Mouse (Mus musculus) fat pad, adult 2 months (tissue): ENCODE data around the gene Nufip1.
"Not testable (repeated sequence)": the region's sequence is repeated elsewhere in the genome, so short reads cannot be mapped to it uniquely, and the experiment has no call there.

Experiments used
- DNase-seq: peaks from one replicate; pipeline ENCODE4 v3.0.0-alpha.2; 2011; ENCODE audit warnings: low read depth, low spot score; ENCODE audit errors: extremely low read depth

Gene Nufip1

DNA sequence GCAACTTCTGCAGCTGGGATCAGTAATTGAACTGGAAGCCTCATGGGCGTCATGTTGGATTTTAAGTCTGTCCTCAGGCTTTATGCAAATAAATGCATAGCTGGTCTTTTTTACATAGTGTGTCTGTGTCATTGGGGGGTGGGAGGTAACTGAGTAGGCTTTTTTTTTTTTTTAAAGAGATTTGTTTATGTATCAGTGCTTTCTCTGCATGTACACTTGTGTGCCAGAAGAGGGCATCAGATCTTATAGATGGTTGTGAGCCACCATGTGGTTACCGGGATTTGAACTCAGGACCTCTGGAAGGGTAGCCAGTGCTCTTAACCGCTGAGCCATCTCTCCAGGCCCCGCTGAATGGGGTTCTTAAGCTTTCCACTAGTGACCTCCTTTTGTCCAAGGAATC, 24.3 kb downstream of the Nufip1 start:
- DNase-seq = no peak

DNA sequence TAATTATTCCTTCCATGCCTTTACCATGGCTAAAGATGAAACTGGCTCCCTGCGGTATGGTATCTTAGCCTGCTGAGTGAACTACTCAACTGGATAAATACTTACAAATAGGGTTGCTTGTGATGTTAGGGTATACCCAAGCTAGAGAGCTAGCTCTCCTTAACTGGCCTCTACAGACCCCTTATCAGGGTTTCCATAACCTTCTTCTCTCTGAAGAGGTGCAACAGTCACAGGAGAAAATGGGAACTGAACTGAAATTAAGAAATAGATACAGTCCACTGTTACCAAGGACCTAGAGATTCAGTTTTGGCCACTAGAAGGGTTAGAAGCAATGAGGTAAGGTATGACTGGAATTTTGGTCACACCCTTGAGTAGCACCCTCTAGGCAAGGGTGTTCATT, 34.6 kb downstream of the Nufip1 start:
- no peak for DNase-seq

DNA sequence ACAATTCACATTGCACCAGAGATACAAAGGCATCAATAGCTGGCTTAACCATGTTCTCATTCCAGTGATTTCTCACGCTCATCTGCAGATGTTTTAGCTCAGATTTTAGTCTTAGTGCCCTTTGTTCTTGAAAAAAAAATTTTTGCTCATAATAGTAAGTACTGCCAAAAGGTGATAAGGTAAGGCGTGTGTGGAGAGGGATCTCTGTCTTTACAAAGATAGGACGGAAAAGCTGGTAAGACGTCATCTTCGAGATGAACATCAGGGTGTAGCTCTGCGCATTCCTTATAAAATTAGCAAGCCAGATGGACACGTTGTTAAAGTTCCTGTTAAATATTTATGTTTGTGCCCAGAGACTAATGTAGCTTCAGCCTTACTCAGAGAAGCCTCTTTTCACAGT, 35.2 kb downstream of the Nufip1 start:
- DNase-seq = no peak

DNA sequence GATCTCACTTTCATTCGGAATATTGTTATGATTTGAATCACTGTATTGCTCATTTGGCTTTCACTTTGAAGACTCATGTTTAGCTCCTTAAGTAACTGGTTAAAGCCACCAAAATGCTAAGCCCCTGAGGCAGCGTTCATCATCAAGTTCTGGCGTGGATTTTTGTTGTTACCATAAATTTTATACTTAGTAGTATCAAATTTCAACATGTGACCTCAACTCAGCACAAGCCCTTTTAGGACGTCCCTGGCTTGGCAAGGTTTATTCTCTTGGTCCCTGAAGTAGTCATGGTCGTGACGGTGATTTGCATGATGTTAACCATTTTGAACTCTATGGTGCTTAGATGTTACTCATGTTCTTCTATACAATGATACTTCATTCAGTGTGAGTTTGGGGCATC, 36.4 kb downstream of the Nufip1 start:
- DNase-seq = no peak

DNA sequence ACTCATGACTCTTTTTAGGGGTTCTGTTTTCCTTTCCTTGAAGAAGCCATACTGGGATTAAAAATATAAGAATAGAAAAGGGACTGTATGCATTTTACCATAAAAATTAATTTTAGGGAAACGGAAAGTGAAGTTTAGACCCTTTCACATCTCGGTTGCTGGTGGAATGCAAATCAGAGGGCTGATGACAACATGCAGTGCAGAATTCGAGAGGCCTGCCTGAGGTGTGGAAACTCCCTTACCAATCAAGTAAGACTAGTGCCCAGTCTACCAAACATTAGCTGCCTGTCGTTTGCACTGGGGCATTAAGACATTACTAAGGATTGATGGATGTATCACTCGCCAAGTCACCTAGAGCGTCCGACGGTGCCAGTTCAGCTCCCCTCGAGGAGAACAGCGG, 37.6 kb downstream of the Nufip1 start:
- DNase-seq = no peak

DNA sequence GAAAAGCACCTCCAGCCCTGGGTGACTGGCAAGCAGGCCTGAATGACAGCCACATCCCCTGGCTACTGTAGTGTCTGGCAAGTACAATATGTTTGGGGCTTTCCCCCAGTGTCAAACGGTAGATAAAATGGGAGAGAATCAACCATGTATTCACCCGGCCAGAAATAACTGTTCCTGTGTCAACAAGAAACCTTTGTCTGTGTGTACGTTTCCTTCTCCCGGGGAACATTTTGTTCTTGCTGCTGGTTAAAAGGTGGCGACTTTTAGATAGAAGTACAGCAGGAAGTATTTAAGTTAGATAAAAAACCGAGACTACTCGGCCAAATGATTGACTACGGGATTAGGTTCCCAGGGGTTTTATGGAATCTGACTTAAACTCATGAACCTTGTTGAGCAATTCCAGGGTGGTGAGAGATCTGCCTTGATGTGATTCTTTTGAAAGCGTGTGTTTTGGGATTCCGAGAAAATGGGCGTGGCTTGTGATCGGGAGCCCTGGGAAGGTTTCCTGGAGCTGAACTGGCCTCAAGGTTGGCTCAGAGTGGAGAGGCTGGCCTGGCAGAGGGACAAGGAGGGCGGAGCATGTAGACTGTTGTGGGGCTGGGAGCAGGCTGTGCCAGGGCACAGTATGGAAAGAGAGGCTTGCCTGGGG, 39.0 kb downstream of the Nufip1 start:
- DNase-seq = peak; percentile 90

DNA sequence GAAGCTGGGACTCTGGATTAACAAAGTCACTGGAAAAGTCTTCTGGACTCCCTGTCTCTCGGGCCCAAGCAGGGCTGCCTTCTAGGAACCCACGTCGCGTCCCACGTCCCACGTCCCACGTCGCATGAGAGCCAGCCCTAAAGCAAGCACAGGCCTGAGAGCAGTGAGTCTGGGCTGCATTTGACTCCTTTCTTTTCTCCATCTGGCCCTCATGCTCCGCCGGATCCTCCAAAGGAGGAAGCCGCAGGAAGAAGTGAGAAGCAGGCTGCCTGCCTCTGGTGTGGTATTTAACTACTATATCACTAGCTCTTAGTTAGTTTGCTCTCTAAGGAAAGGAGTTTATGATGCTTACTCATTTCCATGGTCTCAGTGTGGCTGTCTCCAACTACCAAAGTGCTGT, 39.8 kb downstream of the Nufip1 start:
- DNase-seq = no peak

DNA sequence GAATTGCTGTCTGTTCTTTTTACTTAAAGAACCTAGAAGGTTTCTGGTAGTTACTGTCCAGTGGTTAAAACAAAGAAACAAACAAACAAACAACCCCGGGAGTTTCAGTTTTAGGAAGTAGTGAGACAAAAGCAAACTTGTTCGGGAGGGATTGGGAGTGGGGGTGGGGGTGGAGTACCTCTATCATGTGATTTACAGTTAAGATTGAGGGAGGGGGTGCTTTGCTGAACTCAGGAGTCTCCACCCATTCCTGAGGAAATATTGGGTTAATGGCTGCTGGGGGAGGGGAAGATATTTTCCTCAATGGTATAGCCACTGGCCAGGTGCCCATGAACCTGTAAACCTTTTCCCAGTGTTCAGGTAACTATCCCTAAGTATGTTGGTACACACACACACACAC, 40.3 kb downstream of the Nufip1 start:
- no peak for DNase-seq

DNA sequence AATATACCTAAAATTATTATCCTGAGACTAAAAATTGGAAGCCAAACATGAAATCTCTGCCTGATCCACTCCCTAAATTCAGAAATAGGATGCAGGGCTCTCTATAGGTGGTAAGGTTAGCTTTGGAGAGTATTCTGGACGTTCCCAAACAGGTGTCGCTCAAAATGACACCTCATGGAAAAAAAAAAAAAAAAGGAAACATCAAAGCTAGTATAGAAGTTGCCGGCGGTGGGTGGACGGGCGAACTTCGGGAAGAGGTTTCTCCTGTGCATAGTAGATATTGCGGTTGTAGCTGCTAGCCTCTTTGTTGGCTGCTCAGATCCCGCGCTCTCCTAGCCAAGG, 41.1 kb downstream of the Nufip1 start:
- no peak for DNase-seq

DNA sequence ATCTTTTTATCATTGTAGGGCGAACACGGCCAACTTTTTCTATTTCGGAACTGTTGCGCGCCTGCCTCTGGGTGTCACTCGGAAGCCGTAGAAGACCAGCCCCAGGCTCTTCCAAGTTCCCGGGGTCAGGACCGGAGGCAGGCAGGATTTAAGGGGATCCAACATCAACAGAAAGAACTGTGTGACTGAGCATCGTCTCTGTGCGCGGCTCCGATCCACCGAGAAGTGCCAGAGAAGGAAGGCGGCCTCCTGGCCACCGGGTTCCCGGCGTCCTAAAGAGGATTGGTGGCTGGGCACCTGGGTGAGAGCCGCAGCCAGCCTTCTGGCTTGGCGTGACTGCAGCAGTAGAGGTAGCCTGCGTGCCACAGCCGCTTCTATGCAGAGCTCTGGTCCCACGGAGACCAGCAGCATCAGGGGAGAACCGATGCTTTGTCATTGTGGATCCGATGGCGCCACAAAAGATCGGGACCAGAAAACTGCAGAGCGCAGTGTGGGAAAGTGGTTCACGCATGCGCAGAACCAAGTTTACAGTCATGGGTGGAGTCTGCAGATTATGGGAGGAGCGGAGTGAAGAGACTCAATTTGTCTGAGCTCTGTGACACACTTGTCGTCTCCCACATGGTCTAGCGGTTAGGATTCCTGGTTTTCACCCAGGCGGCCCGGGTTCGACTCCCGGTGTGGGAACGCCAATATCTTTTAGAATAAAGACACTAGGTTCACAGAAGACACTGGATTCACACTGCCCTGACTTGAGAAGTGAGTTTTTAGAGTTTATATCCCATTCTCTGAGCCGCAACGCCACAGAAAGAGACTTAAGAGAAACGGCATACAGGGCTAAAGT, 41.7 kb downstream of the Nufip1 start:
- peak; percentile 55 for DNase-seq

DNA sequence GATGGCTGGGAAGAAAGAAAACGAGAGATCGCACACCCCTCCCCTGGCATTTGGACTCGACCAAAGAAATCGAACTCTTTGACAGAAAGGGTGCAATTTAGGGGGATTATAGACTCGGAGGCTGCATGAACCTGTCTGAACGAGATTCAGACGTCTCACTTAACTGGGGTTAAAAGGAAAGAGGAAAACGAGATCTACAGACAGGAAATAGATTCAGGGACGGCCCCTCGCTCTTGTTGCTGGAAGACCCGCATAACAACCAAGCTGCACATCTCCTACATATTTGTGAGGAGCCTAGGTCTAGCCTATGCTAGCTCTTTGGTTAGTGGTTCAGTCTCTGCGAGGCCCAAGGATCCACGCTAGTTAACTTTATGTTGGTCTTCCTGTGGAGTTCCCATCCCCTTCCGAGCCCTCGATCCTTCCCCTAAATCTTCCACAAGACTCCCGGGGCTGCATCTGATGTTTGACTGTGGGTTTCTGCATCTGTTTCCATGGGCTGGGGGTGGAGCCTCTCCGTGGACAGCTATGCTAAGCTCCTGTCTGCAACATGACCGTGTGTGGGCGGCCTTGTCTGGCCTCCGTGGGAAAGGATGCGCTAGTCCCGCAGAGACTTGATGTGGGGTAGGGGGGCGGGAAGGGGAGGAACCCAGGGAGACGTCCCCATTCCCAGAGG, 42.4 kb downstream of the Nufip1 start:
- no peak for DNase-seq

DNA sequence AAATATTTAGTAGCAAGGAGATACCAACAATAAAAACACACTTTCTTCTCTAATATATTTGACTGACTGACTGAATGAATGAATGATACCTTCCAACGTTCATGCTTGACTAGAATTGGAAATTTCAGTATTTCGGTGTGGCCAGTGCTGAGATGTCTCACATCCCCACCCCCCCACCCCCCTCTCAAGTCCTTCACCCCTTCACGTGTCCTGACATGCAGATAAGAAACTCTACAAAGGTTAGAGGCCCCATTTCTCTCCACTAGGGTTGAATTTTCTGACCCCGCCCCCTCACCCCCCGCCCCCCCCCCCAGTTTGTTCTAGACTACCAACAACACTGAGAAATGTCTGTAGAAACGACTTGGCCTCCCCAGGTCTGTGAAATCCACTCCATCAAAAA, 43.1 kb downstream of the Nufip1 start:
- DNase-seq = no peak

DNA sequence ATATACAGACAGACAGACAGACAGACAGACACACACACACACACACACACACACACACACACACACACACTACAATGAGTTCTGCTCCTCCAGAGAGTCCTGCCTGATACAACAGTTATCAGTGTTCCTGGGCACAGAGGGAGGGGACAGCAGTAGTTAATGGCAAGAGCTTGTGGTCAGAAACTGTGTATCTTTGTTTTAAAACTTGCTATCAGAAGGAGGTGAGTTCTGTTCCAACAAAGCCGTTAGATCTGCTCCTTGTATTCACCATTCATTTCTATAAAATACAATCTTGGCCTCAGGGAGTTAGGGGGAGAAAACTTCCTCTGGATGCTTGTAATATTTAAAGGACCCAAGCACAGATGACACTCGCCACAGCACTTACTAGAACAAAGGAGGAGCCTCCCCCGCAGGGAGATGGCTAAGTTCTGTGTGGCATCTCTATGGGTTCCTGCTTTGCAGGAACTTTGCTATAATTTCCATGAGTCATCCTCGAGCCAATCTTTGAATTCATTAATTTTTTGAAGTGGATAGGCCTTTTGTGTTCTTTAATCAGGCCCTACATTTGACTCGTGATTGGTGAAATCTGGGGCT, 47.6 kb downstream of the Nufip1 start:
- no peak for DNase-seq

DNA sequence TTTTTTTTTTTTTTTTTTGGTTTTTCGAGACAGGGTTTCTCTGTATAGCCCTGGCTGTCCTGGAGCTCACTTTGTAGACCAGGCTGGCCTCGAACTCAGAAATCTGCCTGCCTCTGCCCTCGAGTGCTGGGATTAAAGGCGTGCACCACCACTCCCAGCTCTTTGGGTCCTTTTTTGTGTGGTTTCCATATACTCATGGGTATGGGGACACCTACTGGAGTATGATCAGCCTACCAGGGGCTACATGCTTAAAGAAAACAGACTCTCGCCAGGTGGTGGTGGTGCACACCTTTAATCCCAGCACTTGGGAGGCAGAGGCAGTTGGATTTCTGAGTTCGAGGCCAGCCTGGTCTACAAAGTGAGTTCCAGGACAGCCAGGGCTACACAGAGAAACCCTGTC, 49.9 kb downstream of the Nufip1 start:
- DNase-seq = not testable (repeated sequence)

DNA sequence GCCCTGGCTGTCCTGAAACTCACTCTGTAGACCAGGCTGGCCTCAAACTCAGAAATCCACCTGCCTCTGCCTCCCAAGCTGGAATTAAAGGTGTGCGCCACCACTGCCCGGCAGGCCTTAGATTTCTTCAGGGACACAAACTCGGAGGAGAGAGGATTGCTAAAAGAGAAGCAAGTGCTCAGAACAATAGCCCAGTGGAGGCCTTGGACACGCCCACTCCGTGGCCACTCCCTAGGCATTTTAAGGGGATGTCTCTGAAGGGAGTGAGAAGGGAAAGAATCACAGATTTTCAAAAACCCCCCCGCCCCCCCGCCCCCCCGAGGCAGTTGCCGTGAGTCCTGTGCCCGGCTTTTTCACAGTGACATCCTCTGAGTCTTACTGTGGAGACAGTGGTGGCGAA, 53.5 kb downstream of the Nufip1 start:
- DNase-seq = no peak

DNA sequence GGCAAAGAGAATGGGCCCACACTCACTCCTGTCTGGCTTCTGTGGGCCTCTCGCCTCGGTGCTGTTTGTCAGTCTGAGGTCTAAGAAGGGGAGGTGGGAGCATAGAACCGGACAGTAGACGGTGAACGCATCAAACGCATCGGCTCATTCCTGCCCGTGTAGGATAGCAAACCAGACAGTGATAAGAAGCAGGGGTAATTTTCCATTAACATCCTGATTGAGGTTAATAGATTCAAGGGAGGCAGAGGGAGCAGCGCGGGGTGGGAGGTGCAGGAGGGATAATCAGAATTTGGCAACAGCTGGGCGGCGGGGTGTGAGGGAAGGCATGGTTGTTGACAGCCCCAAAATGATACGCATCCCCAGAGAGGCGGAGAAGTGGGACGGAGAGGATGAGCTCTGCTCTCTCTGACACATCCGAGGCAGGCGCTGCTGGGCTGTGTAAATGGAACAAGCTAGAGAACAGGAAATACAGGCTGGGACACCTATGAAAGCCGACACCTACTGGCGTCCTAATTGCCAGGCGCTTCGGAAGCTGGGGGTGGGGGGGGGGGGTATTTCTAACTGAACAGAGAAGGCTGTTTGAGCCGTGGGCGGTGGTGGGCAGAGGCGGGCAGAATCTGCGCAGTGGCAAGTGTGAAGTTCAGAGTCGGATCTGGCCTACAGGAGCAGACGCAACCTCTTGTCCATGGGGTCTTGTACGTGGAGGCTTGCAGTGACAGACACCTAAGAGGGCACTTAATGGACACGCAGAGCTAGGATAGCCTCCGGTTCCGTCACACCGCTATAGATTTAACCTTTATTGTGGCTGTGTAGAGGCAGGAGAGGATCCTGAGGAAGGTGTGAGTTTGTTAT, 54.4 kb downstream of the Nufip1 start:
- no peak for DNase-seq

DNA sequence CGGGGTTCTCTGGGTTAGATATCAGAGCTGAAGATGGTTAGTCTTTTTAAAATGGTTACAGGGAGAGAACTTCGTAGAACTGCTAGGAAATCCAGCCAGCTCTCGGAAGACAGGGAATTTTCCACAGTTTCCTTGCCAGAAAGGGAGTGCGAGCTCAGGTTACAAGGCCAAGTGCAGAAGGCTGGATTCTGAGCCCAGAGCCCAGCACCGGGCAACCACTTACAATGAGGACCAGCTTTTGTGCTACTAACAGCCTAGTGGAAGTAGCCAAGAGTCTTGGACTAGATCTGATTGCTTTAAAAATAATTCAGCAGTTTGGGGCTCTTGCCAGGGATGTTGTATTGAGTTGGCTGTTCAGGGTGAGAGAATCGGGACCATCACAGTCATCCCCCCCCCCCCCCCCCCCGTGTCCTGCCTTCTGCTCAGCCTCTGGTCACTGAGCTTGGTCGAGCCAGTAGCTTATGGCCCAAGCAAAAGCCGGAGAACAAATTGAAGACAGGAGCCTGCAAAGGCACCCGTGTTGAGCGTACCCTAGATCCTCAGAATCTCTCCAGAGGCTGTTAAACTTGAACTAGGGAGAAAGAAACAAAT, 59.3 kb downstream of the Nufip1 start:
- DNase-seq = no peak

DNA sequence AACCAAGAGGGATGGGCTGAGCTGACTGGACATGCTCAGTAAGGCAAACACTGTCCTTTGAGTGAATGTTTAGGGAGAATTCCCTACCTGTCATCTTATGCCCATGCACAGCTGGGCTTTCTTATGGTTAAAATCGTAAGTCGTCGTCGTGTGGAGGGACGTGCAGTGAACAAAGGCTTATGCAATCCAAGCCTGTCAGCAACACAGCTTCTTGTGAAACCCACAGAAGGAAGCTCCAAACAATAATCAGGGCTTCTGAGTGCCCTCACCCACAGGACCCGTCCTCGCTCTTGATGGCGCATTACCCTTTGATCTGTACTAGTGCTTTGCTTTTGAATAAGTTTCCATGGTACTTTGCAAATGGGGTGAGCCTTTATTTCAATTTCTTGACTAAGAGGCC, 60.6 kb downstream of the Nufip1 start:
- no peak for DNase-seq

DNA sequence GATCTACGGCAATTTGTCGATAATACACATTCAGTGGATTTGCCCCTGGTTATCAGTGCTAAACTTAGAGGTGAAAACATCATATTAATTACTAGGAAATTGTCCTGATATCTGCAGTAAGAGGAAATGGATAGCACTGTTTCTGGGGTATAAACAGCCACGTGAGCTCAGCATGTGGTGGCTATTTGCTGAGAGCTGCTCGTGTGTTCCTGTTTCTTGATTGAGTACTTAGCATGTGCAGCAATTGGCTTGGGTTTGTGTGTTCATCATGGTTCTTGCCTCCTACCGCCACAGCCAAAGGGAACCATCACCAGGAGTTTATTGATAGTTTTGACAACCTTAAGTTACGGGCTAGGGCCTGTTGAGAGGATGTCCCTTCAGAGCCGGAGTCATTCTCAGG, 63.6 kb downstream of the Nufip1 start:
- DNase-seq = no peak

DNA sequence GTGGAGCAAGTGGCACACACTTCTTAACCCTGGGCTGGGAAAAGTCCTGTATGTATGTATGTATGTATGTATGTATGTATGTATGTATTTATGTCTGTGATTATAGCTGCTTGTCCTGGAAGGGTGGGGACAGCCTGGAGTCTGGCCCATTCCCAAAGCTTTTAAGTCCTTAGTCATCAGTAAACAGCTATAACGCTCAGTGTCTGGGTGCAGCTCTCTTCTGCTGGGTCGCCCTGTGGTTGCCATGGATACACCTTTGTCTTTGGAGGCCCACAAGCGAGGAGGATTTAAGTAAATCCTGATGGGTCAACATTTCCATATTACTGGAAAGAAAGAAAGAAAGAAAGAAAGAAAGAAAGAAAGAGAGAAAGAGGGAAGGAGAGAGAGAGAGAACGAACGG, 65.1 kb downstream of the Nufip1 start:
- no peak for DNase-seq

DNA sequence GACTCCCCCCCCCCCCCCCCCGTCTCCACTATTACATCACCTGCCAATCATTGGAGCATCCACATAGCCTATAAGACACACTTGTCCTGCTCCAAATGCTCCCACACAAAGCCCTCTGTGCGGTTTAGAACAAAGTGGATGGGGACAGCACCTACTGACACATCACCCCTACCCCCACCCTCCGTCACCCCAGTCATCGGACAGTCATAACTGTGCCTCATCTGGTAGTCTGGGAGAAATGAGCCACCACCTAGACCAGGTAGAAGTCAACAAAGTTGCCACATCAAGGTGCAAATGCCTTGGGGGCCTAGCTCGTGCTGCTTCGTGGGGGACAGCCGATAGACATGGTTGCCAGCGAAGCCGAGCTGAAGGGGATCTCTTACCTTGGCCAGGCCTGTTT, 66.5 kb downstream of the Nufip1 start:
- DNase-seq = no peak
